Mouse (Mus musculus) kidney, postnatal 25 days (tissue): ENCODE data around the gene Tbcc.

Experiments
- DNase-seq, 2 experiments: peaks; one replicate each; pipeline ENCODE4 v3.0.0; 2021; ENCODE audit warnings: mixed read lengths in 2 of 2

The Tbcc gene

GRCm38 (mm10) chr17:46910186-46910585, 19.7 kb downstream of the Tbcc start, which contains the start of gene Prph2:
Gene Prph2 (plus strand): TSS chr17:46910459.
- no peak for DNase-seq

- no peak for DNase-seq
Observed at GRCm38 (mm10) chr17:46912331-46912730, 21.8 kb downstream of the Tbcc start.

GRCm38 (mm10) chr17:46915129-46915528, 24.6 kb downstream of the Tbcc start:
- DNase-seq = no peak

- DNase-seq = no peak
Observed at GRCm38 (mm10) chr17:46918951-46919350, 28.5 kb downstream of the Tbcc start.

- no peak for DNase-seq
Observed at GRCm38 (mm10) chr17:46920855-46921254, 30.4 kb downstream of the Tbcc start.

- DNase-seq = no peak
Observed at GRCm38 (mm10) chr17:46926192-46926591, 35.7 kb downstream of the Tbcc start.

GRCm38 (mm10) chr17:46926941-46927340, 36.5 kb downstream of the Tbcc start:
- no peak for DNase-seq

- DNase-seq = no peak
Observed at GRCm38 (mm10) chr17:46927781-46928180, 37.3 kb downstream of the Tbcc start.

GRCm38 (mm10) chr17:46929277-46929676, 38.8 kb downstream of the Tbcc start:
- DNase-seq = no peak

- no peak for DNase-seq
Observed at GRCm38 (mm10) chr17:46929897-46930296, 39.4 kb downstream of the Tbcc start.

GRCm38 (mm10) chr17:46932961-46933360, 42.5 kb downstream of the Tbcc start:
- no peak for DNase-seq

- DNase-seq = peak; percentile 64 to 77
Observed at GRCm38 (mm10) chr17:46933557-46934348, 43.3 kb downstream of the Tbcc start.

GRCm38 (mm10) chr17:46940461-46940860, 50.0 kb downstream of the Tbcc start:
- DNase-seq = no peak
